Mouse (Mus musculus) mature B cell (primary cell): ENCODE data around the gene Casd1.
"Not testable (repeated sequence)": the region's sequence is repeated elsewhere in the genome, so short reads cannot be mapped to it uniquely, and the experiment has no call there.

Experiments
- in situ Hi-C: fragments of 300-500 bp; cut with MboI; formaldehyde crosslinking; loops from 2 replicates; pipeline ENCODE4 v1.14.3; 2019

Casd1 gene

DNA sequence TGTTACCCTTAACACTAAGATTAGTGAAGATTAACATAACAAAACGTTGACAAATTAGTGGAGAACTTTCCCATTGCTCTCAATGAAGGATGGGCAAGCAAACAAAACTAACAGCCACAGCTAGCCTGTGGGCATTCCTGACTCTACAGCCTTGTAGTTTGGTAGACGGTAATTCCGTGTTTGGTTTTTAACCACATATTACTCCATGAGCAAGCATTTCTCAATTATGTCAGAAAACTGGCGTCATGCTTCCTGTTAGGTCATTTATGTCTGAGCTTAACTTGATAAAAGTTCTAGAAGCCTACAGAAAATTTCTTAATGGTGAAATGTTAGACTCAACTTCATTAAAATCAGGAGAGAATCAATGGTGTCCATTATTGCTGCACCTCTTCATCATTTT lies 11.2 kb downstream of the Casd1 start:
- in situ Hi-C loops: no loop called here

GRCm38 (mm10) chr6:4612431-4612830 lies 11.8 kb downstream of the Casd1 start:
- in situ Hi-C loops: no loop called here

GRCm38 (mm10) chr6:4617911-4618310 lies 17.3 kb downstream of the Casd1 start:
- in situ Hi-C loops: no loop called here

DNA sequence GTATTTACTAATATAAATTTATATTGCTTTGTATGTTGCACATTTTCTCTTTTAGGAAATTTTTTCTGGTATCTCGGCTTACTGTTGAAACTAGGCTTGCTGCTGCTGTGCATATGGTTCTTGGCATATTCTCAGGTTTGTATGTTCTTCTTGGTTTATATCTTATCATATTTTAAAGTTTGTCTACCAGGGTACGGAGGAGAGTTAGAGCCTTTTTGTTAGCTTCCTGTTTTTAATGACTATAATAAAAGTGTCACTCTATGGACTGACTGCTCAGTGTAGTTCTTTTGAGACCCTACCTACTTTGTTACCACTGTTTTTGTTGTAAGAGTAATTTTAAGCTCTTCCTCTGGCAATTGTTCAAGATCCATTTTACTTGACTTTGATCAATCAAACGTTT lies 30.8 kb downstream of the Casd1 start:
- in situ Hi-C loops: no loop called here

- in situ Hi-C loops: no loop called here
These were observed 32.5 kb downstream of the Casd1 start for GRCm38 (mm10) chr6:4633189-4633588.

DNA sequence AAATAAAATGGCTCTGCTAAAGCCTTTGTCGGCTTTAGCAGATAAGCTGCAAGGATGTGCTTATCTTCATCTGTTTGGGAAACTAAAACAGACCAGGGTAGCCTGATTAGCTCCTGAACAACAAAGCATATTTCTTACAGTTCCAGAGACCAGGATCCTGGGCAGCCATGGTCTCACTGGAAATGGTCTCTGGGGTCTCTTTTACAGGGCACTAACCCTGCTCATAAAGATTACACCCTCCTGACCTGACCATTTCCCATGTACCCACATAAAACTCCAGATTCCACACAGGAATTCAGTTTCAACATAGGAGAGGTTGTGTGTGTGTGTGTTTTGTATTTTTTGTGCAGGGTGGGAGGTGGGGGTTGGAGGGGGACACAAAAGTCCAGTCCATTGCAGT lies 34.2 kb downstream of the Casd1 start:
- in situ Hi-C loops: no loop called here

GRCm38 (mm10) chr6:4642068-4642467 lies 41.4 kb downstream of the Casd1 start:
- in situ Hi-C loops: no loop called here

DNA sequence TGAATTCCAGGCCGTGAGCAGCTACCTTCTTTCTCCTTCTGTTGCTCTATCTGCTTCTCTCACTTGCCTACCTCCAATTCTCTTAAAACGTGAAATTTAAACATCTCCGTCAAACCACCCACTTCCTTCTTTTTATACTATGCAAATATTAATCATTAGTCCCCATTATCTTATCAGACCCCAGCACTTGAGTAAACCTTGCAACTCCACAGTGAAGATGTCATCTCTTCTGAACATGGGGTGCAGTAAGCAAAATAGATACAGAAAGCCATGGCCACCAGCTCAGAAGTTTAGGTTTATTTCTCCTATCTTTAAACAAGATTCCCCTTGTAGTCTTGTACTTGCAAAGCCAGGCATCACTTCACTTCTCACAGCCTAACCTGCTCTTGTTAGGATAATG lies 46.7 kb downstream of the Casd1 start:
- in situ Hi-C loops: no loop called here

GRCm38 (mm10) chr6:4652596-4653134 lies 52.0 kb downstream of the Casd1 start:
- in situ Hi-C loops: no loop called here

DNA sequence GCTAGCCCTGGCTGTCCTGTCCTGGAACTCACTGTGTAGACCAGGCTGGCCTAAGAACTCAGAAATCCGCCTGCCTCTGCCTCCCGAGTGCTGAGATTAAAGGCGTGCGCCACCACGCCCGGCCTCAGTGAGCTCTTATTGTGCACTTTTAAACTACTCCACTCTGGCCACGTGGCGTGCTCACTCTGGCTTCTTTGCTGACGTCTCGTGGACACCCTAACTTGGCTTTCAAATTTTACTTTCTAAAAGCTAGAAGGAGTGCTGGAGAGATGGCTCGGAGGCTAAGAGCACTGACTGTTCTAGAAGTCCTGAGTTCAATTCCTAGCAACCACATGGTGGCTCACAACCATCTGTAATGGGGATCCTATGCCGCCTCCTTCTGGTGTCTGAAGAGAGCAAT lies 53.1 kb downstream of the Casd1 start:
- in situ Hi-C loops: not testable (repeated sequence)

DNA sequence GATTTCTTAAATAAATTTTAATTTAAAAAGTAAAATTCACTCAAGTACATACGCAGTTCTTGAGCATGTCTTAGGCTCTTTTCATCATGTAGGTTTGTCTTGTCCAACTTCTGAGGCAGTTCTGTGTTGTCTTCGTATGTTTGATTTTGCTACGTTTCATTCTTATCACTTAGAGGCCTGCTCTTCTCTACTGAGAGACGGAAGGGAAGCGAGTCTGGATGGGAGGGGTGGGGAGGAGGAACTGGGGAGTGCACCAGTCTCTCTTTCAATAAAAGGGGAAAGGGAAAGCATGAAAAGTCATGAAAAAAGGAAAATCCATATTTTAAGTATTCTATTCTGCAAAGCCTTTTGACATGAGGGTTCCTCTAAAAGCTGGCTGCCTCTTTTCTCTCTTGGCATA lies 54.8 kb downstream of the Casd1 start:
- in situ Hi-C loops: no loop called here

- in situ Hi-C loops: no loop called here
These were observed 55.3 kb downstream of the Casd1 start for GRCm38 (mm10) chr6:4655924-4656323.

- in situ Hi-C loops: no loop called here
These were observed 58.2 kb downstream of the Casd1 start for GRCm38 (mm10) chr6:4658861-4659260.

DNA sequence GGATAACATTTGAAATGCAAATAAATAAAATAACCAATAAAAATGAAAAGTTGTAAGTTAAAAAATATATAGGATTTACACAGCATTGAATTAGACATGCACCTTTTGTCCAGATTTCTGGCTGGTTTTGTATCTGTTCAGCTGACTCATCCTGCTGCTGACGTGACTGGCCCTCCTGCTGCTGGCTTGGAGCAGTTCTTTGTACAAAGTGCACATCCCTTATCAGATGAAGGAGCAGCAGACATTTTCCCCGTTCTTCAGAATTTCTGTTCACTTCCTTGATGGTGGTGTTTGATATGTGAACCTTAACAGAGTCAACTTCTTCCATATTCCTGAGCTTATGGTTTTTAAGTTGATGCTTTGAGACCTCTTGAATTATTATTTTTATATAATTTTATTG lies 62.9 kb downstream of the Casd1 start:
- in situ Hi-C loops: no loop called here

- in situ Hi-C loops: no loop called here
These were observed 63.7 kb downstream of the Casd1 start for GRCm38 (mm10) chr6:4664313-4664712.

- in situ Hi-C loops: no loop called here
These were observed 64.5 kb downstream of the Casd1 start for GRCm38 (mm10) chr6:4665154-4665553.

- in situ Hi-C loops: no loop called here
These were observed 76.7 kb downstream of the Casd1 start for GRCm38 (mm10) chr6:4677356-4677761.

- in situ Hi-C loops: no loop called here
These were observed 79.3 kb downstream of the Casd1 start for GRCm38 (mm10) chr6:4679981-4680380.

DNA sequence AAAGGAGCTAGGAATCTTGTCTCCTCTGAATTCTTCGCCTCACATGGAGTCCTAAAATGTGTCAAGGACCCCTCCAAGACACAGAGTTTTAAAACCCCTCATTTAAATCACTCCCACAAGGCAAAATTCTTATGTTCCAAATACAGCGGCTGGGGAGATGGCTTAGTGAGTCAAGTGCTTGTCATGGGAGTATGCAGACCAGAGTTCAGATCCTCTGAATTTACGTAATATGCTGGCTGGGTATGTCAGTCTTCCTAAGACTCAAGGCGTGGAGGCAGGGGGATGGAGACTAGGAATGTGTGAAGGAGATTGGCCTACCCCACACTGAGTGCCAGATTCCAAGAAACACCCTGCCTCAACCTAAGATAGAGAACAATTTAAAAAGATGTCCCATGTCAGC lies 79.9 kb downstream of the Casd1 start:
- in situ Hi-C loops: no loop called here

- in situ Hi-C loops: no loop called here
These were observed 84.2 kb downstream of the Casd1 start for GRCm38 (mm10) chr6:4684706-4685340.

GRCm38 (mm10) chr6:4690438-4690837 lies 89.8 kb downstream of the Casd1 start:
- in situ Hi-C loops: no loop called here
